Mouse (Mus musculus): Measurements from ENCODE around the gene Pde3b.
"Not testable (repeated sequence)": the region's sequence is repeated elsewhere in the genome, so short reads cannot be mapped to it uniquely, and the experiment has no call there.

Pde3b gene

DNA sequence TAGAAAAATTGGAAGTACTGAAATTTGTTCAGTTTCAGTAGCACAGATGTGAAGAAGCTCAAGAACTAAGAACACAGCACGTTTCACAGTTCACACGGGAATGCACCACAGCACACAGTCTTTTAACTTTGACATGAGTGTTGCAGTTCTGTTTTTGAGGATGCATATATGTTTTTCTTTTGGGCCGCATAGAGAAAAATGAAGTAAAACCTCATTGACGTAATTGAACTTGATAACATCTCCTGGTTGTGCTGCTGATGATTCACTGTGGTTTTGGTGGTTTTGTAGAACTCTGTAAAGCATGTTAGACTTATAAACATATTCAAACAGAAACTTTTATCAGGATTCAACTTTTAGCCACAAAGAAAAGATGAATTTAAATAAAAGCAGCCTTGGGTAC is 64.7 kb downstream of the Pde3b start:
- DNase-seq (ENCODE audit: low spot score in 2 of 2): no peak

DNA sequence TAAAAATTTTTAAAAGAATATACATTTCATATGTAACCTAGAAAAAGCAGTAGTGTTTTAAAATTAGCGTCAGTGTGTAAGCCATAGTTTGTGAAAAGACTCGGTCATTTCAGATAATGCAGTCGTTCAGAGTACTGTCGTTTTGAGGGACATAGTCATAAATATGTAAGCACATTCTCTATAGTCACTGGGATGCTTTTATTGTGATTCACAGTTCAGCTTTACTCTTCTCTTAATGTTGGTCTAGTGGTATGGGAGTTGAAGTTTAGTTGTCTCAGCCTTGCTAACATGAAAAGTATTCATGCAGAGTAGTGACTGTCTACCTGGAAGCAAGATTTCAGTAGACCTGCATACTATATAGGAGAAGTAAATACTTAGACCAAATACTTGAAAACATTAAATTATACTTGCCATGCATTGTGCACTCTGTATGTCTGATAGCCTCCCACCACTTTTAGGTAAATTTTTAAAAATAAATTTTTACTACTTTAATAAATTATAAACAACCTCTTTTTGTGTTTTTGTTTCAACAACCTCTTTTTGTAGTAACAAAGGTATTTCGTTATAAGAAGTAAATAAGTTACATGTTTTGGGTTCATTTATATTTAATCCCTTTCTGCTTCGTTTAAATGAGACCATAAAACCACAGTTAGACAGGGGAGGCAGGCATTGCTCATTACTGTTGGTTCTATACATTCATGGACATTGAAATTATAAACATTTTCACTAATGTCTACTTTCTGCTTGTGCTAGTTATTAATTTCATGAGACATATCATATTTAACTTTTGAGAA is 65.3 kb downstream of the Pde3b start:
- no peak for DNase-seq (ENCODE audit: low spot score in 2 of 2)

DNA sequence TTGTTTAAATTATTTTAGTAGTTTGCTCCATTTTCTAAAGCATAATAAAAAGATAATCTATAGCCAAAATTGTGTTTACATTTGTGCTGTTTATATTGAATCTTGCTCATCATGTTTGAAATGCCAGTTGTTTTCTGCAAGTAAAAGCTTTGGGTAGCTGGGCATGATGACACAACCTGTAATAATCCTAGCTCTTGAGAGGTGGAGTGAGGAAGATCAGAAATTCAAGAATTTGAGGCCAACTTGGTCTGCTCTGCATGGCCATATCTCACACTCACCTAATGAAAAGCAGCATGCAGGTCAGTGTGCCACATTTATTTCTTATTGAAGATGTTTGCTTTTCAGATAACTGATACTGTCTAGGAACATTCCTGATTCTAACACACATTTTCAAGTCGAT is 65.9 kb downstream of the Pde3b start:
- no peak for DNase-seq (ENCODE audit: low spot score in 2 of 2)

DNA sequence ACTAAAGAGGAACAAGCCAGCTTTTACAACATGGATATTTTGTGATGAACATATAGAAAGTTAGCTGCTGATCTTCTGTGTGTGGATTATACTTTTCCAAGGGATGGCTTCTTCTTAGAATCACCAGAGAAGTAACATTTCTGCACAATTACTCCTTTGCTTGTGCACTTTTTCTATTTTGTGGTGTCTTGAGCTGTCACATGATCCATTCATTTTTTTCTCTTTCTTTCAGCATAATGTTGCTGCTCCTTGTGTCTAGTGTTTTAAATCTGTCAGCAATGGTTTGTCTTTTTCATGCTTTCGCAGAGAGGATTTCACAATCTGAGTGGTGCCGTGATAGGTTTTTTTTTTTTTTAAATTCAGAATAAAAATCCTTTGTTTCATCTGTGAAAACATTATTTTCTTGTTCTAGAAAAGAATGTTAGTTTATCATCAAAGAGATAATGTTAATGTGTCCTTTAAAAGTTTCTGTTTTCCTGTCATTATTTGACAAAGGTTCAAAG is 66.4 kb downstream of the Pde3b start:
- no peak for DNase-seq (ENCODE audit: low spot score in 2 of 2)

DNA sequence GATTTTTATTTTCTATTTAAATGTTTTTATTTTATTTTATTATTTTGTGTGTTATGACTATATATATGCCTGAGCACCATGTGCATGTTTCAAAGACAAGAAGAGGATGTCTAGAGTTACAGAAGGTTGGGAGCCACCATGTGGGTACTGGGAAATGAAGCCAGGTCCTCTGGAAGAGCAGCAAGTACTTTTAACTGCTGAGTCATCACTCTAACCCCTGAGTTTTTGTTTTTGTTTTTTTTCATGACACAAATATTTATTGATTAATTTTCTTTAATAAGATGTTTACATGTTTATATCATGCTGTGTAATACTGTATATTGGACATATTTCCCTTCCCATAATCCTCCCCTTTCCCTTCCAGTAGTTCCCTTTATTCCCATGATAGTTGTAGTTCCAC is 77.5 kb downstream of the Pde3b start:
- DNase-seq (ENCODE audit: low spot score in 2 of 2): no peak

DNA sequence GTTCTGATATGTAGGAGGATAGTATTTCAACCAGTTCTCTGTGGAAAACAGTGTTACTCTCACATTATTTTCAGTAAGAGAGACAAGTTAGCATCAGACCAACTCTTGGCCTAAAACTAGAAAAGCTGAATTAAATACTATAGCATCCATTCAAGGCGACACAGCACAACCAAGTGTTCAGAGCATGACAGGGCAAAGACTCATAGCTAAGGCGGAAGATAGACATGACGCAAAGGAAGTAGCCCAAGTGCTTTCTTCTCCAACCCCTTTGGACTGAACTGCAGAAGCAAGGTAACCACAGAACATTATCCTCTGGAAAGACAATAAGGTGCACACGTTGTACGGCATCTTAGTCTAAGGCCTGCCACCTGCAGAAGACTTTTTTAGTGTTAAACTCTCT is 79.0 kb downstream of the Pde3b start:
- peak in 1 of 2 experiments; percentile 34 for DNase-seq (ENCODE audit: low spot score in 2 of 2)

DNA sequence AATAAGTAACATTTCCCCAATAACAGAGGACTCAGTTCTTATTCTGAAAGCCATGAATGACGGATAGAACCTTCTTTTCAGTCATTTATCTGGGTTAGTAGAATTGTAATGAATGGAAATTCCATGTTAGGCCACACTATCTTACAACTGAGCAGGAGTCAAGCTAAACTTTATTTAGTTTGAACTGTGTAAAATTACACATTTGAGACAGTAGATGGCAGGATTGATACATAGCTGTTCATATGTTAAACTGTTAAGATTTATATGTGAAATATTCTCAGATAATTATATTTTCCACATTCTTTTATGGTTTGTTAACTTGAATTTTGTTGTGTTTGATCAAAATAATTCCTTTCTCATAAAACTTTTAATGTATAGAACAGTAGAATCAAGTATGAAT is 84.2 kb downstream of the Pde3b start:
- no peak for DNase-seq (ENCODE audit: low spot score in 2 of 2)

DNA sequence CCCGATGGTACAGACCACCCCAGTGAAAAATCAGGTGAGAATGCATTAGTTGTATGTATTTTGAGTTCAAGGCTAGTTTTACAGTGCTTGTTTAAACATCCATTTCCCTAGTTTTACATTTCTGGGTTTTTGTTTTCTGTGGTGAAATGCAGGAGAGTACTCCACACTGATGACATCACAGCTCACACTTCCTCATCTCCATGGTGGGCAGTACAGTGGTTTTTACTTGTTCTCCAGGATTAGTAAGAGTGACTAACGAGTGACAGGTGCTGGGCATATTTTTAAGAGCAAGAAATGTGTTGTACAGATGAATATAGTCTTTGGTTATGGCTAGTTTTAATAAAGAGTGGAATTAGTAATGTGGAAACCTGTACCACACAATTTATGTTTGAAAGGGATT is 93.8 kb downstream of the Pde3b start:
- no peak for DNase-seq (ENCODE audit: low spot score in 2 of 2)

DNA sequence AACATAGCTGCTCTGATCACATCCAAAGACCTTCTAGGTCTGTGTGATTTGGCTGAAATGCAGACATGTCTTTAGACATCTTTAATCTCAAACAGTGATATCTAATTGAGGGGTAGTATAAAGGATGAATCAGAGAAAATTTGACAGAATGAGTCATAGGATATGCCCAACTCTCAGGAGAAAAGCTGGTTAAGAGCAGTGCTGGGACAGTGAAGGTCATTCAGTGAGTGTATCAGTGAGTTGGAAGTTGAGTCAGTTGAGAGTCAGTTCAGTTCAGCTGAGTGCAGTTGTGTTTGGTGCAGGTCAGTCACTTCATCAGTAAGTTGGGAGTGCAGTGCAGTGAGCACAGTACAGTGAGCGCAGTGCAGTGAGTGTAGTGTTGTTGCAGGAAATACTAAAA is 105.0 kb downstream of the Pde3b start:
- no peak for DNase-seq (ENCODE audit: low spot score in 2 of 2)

DNA sequence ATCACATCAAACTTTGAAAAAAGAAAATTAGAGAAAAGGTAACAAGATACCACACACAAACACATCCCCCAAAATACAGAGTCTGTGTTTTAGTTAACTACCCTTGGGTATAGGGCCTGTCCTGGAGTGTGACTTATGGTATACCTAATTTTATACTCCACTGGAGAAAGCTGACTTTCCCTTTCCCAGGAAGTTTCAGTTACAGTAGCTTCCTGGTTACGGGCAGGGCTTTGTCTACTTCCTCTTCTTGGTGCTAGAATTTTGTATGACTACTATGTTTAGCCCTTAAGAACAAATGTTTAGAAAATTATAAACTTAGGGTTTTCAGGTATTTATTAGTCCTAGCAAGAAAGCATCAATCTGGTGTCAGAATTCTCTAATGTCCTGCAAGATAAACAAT is 111.2 kb downstream of the Pde3b start:
- DNase-seq (ENCODE audit: low spot score in 2 of 2): no peak

DNA sequence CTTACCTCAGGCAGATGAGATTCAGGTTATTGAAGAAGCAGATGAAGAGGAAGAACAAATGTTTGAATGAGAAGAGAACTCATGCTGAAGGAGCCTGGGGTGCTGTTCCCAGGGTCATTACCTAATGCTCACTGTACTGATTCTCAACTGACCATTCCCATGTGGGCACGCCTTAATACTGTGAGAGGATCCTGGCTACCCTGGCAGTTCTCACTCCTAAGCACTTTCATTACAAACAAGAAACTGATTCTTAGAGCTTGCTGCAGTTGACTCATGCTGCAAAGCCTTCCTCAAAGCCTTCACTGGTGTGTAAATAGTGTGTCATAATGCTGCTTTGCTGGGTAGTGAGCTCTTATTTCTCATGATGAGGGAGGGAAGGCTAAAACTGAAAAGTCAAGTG is 121.1 kb downstream of the Pde3b start:
- no peak for DNase-seq (ENCODE audit: low spot score in 2 of 2)

DNA sequence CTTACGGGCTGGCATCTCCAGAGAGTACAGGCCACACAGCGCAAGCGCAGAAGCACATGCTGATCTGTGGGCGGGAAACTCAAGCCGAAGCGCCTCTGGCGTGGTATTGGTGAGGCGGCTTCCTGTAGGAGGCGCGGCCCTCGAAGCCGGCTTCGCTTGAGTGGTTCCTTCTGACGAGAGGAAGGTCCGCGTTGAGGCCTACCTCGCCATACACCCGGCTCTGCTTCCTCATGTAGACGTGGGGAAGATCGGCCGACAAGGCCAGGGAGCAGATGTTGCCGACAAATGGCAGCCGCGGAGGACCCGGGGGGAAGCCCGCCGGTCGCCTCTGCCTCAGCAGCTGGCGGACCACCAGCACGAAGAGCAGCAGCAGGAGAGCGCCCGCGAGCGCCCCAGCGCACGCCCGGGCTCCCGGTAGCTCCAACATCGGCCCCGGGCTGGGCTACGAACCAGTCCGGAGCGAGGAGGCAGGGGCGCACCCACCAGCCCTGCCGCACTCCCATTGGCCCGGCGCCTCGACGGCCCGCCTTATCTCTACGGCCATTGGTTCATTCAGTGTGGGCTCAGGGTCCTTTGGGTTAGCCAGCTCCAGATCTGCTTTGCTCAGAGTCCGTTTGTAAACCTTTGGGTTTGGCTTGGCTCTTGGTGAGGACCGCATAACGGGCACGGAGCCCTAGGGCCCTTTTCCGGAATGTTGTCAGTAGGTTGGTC is 147.6 kb downstream of the Pde3b start, which contains the start of gene Cyp2r1:
Gene Cyp2r1, minus strand, starts transcription at position 442 of the 711 bp plus-strand sequence.
- DNase-seq (ENCODE audit: low spot score in 2 of 2): peak; percentile 81 to 84

DNA sequence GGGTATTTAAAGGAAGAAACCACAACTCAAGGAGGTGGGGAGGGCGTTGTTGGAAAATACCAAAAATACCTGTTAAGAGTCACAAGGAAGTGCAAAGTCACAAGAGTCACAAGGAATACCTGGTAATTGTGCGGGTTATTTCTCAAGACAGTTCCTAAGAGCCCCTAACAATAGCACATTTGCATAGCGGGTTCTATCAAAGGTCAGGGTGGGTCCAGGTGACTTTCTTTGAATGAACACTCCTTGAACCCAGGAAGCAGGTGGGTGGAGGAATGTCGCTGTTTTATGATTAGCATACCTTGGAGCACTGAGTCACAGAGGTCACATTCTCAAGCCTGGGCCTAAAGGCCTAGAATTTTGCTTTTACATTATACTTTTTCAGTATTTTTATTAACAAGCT is 158.8 kb downstream of the Pde3b start:
- not testable (repeated sequence) for DNase-seq (ENCODE audit: low spot score in 2 of 2)

DNA sequence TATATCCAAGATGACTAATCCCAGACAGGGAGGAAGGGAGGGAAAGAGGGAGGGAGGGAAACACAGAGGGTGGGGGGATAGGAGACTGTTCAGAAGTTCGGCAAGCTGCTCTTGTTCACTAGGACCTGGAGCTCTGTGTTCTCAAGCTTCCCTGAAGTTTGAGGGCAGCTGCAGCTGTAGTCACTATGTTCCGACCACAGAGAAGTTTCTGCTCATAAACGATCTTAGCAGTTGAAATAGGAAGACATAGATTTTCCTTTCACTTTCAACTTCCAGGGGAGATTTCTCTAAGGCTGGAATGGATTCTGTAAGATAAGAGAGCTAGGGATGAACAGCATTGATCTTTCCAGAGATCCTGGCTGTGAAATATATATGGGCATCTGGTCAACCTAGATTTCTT is 161.8 kb downstream of the Pde3b start:
- DNase-seq (ENCODE audit: low spot score in 2 of 2): no peak

DNA sequence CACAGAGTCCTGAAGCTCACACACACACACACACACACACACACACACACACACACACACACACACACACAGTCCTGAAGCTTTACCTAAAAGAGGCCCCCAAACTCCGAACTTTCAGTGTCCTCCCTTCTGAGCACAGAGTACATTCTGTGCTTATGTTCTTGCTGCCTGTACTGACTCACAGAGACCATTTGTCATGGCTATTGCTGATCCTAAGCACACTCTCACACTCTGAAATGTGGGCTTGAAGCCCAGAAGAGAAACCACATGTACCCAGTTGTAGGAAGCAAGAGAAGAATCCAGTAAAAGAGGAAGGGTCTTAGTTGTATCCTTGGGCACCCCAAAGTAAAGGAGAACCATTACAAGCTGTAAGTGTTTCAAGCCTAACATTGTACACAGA is 162.6 kb downstream of the Pde3b start:
- no peak for DNase-seq (ENCODE audit: low spot score in 2 of 2)

DNA sequence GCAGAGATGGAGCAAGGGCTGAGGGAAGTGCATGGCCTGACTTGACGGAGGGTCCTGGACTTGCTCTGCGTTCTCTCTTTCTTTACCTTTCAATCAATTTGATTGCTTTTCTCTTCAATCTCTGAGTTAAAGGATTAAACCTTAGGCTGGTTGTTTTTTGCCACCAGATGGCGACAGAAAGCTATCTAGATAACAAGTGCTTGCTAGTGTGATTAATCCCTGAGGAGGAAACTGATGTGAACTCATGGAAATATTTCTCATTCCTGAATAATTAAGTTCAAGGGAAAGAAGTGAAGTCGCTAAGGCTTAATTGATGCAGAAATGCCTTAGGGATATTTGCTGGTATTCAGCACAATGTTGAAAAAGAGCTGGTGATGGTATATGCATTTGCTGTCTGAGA is 165.3 kb downstream of the Pde3b start:
- DNase-seq (ENCODE audit: low spot score in 2 of 2): peak; percentile 30 to 73

DNA sequence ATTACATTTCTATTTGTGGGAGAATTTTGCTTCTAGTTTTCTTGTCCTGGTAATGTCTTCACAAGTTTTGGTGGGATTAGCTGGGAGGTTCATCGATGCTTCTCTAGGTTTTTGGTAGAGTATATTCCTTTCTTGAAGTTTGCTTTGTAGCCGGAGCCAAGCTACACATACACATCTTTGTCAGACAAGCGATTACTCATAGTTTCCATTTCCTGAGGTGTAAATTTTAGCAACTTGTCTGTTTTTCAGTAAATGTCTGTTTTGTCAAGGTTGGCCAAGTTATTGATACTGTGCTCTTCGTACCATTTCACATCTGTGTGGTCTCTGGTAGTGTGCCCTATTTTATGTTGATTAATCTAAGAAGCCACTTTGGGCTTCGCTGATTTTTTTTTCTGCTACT is 166.1 kb downstream of the Pde3b start:
- no peak for DNase-seq (ENCODE audit: low spot score in 2 of 2)

DNA sequence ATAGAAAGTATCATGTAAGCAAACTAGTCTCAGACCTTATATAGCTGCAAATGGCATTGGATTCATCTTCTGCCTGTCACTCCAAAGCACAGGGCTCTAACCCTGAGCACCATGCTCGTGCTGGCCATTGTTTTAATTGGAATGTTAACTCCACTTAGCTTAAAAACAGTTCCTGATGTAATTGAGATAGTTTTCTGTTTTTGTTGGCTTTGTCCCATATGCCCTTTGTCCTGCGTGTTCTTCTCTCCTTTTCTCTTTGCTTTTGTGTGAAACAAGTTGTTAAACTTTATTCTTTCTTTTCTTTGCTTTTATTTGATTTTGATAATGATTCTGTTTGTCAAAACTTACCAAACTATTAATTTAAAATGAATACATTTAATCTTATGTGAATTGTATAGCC is 167.4 kb downstream of the Pde3b start:
- no peak for DNase-seq (ENCODE audit: low spot score in 2 of 2)
